Mouse (Mus musculus) cerebellum, adult 9-11 months (tissue): Measurements from ENCODE around the gene Lgals9.
"Not testable (repeated sequence)": the region's sequence is repeated elsewhere in the genome, so short reads cannot be mapped to it uniquely, and the experiment has no call there.

Experiments used
- DNase-seq: peaks from one replicate; pipeline ENCODE4 v3.0.0; 2022

Lgals9 gene

GRCm38 (mm10) chr11:79006417-79006816, 21.7 kb upstream of the Lgals9 start:
- no peak for DNase-seq

DNA sequence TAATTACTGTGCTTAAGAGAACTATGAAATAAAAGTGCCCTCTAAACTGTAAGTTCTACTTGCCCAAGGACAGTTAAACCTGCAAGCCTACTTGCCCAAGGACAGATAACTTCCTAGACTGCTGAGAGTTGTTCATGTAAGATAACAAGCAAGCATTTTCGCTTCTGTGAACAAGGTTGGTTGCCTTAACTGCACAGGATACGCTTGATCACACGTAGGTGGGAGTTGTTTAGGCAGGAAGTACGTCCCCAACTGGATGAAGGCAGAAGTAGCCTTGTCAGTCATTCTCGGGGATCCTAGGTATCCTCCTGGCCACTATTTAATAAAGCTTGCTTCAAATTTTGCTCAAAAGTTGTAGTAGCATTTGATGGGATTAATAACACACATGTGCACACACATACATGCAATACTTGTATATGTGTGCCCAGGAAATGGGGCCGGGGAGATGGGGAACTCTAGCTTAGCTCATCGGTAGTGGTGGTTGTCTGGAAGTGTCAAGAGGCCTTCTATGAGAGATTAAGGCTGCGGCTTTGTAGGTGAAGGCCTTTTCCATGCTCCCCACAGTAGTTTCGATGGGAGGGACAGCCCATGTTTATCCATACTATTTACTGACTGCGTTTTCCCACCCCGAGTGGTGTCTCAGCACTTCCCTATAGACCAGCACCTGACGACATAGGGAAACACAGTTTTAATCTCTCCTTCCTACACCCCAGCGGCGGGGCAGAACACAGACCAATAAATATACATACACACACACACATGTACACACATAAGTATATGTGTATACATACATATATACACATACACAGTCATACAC, 21.0 kb upstream of the Lgals9 start:
- no peak for DNase-seq

GRCm38 (mm10) chr11:79003769-79004638, 19.3 kb upstream of the Lgals9 start:
- DNase-seq: no peak

GRCm38 (mm10) chr11:79003053-79003768, 18.5 kb upstream of the Lgals9 start:
- no peak for DNase-seq

GRCm38 (mm10) chr11:79002551-79002951, 17.8 kb upstream of the Lgals9 start:
- DNase-seq: no peak

DNA sequence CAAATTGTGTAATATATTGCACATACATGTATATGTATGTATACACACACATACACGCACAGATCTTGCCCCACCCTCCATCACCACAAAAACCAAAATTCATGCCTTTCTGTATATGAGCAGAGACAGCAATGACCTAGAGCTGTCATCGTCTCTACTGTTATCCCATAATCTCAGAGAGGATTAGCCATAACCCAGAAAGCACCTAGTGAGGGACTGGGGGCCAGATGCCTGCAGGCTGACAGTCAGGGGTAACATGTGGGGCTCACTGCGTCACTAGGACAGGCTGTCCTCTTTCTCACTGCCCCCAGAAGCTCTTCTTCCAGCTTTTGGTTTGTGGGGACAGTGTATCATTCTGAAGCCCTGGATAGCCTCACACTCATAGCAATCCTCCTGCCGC, 17.1 kb upstream of the Lgals9 start:
- DNase-seq: no peak

- no peak for DNase-seq
Measured at GRCm38 (mm10) chr11:78999118-78999517, 14.4 kb upstream of the Lgals9 start.

DNA sequence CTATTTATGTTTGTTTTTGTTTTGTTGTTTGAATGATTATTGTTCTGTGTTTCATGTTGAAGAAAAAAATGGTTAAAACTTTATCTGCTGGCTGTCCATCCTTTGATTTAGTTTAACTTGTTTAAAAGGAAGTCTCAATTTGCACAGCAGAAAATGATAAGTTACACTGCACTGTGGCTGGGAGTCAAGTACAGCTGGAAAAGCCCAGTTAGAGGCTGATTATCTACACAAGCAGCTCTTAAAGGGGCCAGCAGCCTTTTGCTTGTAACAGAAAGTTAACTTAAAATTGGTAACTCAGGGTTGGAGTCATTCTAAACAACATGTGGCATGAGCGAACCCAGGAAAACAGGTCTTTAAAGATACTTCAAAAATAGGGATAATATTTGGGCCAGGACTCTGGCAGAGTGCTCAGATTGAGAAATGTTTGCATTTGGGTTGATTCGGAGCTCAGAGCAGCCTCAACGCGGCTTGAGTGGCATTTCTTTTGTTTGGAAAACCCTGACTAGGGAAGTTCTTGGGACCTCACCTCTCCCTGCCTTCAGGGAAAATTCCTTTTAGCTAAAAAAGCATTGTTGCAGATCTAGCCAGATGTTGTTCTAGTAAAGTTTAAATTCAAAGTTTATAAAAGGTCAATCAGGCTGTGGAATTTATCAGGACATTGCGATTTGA, 6.3 kb upstream of the Lgals9 start:
- not testable (repeated sequence) for DNase-seq

- DNase-seq: no peak
Measured at GRCm38 (mm10) chr11:78990096-78990495, 5.3 kb upstream of the Lgals9 start.

GRCm38 (mm10) chr11:78989206-78989605, 4.5 kb upstream of the Lgals9 start:
- not testable (repeated sequence) for DNase-seq

DNA sequence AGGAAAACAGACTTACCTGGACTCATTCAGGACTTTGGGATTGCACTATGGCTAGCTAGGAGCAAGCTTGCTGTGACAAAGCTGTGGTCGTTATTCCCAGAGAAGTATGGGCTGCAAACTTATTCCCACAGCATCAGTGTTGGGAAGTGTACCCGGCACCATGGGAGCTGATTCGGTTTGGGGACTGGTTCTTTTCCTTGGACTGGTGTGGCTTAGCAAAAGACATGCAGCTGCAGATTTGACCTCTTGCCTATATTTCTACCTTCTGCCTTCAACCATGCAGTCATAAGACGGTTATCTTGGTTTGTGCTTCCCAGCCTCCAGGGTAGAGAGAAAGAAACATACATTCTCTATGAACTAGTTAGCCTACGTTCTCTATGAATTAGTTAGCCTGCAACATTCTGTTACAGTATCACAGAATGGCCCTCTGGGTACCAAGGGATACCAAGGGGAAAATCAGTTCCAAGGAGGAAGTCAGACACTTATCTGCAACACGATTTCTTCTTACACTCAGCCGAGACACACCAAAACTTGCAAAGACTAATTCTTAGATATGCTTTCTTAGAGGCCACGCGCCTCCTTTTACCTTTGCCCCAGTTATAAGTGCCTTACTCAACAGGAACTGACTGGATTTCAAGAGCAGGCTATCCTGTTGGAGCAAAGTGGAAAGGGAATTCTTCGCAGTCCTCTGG, 1.7 kb upstream of the Lgals9 start:
- no peak for DNase-seq

- DNase-seq: no peak
Measured at GRCm38 (mm10) chr11:78985505-78985904, 759 bp upstream of the Lgals9 start.

- no peak for DNase-seq
Measured at GRCm38 (mm10) chr11:78983539-78983938, 1.2 kb downstream of the Lgals9 start.

- DNase-seq: no peak
Measured at GRCm38 (mm10) chr11:78982513-78983291, 2.0 kb downstream of the Lgals9 start.

GRCm38 (mm10) chr11:78982042-78982441, 2.7 kb downstream of the Lgals9 start:
- no peak for DNase-seq

GRCm38 (mm10) chr11:78980083-78980634, 4.6 kb downstream of the Lgals9 start:
- DNase-seq: no peak

DNA sequence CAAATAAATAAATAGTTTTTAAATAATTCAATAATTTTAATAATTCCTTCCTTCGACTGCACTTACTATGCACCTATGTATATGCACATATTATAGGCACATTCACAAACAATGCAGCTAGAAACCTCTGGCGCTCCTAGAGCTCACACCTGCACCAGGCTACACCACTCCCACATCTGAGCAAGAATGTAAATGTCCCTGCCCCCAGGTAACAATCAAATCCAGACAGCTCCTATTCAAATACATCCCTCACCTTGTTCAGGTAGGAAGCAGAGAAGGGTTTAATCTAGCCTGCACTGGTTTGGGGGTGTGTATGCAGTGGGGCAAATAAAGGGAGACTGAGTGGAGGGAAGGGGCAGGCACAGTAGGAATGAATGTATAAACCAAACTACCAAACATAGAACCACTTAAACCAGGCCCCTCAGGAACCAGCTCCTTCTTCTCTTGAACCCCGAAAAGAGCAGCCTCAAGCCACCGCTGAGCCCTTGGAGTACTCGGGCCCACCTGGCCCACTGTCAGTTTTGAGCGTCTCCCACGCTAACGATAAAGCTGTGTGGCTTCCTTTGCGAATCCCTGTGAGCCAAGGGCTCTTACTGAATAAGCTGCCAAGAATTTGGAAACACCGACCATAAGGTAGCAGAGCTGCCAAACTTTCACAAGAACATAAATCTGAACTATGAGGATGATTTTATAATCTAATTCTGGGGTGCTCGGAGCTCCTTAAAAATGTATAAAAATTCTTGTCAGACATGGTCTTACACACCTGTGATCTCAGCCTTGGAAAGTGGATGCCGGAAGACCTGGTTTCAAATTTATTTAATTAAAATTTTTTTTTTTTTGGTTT, 6.3 kb downstream of the Lgals9 start:
- no peak for DNase-seq

GRCm38 (mm10) chr11:78976731-78977510, 7.8 kb downstream of the Lgals9 start:
- no peak for DNase-seq
